Mouse (Mus musculus) lung, postnatal 25 days (tissue): Measurements from ENCODE around the gene Sulf2.
A peak's percentile ranks its signal among the peaks of the same experiment; 100 is the strongest.

Experiments
- DNase-seq: peaks from one replicate; pipeline ENCODE4 v3.0.0; 2022; ENCODE audit warnings: low spot score

The Sulf2 gene

DNA sequence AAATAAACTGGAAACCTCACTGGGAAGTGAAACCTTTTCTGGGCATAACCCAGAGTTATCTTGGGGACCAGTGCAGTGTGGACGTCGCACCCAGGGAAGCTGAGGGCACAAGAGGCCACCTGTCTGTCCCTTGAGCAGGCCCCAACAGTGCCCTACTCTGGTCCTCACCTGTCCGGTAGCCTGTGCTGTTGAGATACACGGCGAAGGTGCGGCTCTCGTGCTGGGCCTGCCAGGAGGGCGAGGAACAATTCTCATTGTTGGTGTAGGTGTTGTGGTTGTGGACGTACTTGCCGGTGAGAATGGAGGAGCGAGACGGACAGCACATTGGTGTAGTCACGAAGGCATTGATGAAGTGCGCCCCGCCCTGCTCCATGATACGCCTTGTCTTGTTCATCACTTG is 38.8 kb downstream of the Sulf2 start:
- no peak for DNase-seq

DNA sequence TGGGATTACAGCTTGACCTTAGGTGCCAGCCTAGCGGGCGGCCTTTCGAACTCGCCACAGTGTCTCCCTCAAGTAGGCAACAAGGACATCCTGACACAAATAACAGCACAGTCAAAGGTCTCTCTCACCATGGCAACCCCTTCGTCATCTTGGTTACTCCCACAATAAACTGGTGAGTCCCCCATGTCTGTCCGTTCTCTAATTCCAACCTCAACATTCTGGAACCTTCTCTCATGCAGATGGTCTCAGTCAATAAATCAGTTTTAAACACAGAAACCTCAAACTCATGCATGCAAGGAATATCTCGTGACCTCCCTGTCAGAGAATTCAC is 39.2 kb downstream of the Sulf2 start:
- DNase-seq: no peak

DNA sequence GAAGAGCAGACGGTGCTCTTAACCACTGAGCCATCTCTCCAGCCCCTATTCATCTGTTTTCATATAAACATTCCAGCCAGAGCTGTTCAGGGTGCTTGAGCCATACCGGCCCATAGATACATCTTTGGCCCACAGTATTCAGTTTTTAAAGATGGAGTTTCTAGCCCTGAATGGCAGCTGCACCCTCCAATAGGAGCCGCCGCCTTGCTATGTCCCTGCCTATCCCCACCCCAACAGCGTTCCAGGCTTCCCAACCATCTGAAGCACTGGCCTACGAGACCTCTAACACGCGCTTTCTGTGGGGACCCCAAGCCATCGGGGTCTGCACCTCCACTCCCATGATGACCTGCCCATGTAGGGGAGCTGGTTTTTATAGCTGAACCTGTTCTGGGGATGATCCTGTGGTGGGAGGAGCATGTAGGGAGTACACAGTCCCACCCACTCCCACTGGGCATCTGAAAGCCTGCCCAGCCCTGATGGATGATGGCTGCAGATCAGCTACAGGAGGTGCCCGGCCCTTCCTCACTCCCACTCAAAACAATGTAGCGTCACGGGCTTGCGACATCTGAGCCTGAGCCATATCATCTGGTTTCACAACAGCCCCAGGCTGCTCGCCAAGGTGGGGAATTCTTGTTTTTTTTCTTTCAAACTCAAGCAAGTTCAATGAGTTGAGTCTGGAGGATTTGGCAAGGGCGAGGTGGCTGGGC is 39.7 kb downstream of the Sulf2 start:
- DNase-seq: peak; percentile 92

DNA sequence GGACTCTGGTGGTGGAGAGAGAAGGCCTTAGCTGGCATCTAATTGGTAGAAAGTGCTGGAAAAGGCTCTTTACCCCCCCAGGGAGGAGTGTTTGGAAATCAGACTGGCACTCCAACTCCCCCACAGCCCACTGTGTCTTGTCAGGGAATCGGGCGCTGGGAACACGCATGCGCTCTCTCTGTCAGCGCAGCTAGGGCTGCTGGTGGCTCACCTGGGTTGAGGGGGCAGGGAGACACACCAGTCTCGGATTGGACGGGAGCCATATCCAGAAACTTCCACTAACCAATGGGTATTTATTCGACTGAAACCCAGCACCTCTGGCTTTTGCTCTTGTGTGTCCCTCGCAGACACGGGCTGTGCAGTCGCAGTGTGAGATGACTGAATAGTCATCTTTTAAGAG is 42.5 kb downstream of the Sulf2 start:
- DNase-seq: no peak

DNA sequence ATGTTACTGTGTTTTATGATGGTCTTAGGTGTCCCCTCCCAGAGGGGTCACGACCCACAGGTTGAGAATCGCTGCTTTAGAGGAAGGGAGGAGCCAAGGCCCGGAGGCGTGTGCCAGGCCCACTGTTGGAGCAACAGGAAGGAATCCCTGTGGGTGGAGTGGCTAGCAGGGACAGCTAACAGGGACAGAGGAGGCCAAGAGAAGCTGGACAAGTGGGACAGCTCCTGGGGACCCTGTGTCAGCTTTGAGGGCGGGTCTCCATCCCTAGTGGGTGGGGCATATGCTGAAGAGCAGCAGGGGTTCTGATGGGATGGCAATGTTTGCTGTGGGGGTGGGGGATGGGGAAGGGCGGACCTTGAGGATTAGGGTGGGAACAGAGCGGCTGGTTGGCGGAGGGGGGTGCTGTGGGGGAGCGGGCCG is 43.6 kb downstream of the Sulf2 start:
- peak; percentile 16 for DNase-seq

DNA sequence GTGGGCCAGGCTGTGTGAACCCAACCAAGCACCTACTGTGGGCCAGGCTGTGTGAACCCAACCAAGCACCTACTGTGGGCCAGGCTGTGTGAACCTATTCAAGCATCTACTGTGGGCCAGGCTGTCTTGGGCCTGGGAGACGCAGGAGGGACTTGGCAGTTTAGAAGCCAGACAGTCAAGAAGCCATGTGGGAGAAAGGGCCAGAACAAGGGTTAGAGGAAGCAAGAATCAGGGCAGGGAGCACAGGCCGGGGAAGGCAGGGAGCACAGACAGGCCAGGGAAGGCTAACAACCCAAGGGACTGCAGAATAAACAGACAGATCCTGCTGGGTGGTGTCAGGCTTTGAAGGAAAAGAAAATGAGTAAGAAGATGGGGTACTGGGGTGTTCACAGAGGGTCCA is 44.2 kb downstream of the Sulf2 start:
- DNase-seq: no peak

DNA sequence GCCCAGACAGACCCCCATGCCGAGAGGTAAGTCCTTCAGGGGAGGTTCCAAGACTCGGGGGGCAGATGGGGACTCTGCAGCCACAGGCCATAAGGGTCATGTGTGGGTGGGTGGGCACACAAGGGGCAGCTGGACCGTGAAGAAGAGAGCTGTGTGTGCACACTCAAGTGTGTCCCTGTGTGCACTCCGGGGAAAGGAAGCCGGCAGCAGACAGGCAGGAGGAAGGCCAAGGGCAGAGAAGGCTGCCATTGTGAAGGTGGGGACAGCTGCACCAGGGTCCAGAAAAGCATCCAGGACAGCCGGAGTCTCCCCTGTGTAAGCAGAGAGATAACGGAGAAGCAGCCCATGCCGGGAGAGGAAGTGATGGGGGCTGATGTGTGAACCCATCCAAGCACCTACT is 44.7 kb downstream of the Sulf2 start:
- DNase-seq: no peak

DNA sequence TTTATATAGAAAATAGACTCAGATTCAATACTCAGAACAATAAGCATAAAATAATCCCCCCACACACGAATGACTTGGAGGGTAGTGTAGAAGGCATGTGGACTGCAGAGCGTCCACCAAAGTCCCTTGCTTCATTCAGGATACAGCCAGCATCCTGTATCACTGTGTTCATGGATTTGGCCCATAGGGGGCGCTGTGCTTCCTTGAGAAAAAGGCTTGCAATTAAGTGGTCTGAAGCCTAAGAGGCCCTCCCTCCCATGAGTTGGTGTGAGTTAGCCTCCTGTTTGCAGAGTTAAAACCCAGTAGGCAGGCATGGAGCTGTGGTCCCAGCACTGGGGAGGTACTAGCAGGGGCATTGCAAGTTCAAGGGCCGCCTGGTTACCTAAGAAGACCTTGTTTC is 47.1 kb downstream of the Sulf2 start:
- peak; percentile 83 for DNase-seq

DNA sequence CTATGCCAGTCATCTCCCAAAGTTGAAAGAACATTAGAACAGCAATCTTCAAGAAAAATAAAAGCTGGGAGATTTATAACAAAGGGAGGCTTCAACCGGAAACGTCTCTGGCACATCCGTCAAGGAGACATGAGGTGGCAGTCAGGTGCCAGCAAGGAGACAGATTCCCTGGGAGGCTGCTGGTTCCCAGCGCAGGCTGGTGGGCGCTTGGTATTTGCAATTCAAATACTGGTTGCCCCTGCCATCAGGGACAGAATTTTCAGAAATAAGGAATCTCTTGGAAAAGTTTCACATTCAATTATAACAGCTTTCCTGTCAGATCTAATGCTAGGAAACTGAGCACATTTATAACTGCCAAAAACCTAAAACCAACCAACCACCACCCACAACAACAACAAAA is 47.6 kb downstream of the Sulf2 start:
- DNase-seq: no peak

DNA sequence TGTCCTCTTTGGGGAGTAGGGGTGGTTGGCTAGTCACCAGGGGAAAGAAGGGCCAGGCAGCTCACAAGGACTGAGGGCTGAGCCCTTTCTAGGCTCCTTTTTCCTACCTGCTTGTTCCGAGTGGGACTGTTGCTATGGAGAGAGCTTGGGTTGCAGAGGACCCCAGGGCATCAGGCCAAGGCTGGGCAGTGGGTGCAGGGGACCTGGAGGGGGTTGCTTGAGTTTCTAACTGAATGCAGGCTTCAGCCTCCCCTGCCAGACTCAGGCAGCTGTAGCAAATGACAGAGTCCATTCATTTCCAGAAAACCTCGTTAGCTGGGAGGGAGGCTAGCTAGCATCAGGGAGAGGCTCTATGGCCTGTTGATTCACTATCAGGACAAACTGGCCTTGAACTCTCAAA is 48.8 kb downstream of the Sulf2 start:
- no peak for DNase-seq

DNA sequence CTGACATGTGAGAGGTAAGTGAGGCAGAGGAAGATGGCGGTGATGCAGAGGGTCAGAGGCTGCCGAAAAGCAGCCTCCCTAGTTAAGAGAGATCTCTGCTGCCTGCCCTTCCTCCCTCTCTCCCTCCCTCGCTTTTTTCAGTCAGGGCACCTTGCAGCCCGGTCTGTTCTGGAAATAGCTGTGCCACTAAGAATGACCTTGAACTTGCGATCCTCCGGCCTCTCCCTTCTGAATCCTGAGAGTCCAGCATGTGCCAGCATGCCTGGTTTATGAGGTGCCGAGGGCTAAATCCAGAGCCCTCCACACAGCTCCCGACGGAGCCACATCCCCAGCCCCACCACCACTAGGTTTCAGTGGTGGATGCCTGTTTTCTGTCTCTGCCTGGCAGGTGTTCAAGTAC is 49.6 kb downstream of the Sulf2 start:
- DNase-seq: no peak

DNA sequence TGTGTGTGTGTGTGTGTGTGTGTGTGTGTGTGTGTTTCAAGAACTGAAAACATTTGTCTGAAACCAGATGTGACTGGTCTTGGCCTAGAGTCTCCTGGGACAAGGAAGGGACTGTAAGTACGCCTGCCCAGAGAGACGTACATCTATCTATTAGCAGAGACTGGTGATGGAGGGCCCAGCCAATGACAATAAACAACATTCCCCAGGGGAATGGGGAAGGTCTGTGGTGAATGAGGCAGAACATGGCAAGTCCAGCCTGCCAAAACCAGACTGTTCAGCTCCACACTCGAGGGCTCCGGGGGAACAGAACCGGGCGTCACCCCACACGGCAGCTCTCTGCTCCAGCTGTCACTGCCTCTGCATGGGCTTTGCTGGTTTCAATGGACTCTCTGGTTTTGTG is 52.6 kb downstream of the Sulf2 start:
- no peak for DNase-seq

DNA sequence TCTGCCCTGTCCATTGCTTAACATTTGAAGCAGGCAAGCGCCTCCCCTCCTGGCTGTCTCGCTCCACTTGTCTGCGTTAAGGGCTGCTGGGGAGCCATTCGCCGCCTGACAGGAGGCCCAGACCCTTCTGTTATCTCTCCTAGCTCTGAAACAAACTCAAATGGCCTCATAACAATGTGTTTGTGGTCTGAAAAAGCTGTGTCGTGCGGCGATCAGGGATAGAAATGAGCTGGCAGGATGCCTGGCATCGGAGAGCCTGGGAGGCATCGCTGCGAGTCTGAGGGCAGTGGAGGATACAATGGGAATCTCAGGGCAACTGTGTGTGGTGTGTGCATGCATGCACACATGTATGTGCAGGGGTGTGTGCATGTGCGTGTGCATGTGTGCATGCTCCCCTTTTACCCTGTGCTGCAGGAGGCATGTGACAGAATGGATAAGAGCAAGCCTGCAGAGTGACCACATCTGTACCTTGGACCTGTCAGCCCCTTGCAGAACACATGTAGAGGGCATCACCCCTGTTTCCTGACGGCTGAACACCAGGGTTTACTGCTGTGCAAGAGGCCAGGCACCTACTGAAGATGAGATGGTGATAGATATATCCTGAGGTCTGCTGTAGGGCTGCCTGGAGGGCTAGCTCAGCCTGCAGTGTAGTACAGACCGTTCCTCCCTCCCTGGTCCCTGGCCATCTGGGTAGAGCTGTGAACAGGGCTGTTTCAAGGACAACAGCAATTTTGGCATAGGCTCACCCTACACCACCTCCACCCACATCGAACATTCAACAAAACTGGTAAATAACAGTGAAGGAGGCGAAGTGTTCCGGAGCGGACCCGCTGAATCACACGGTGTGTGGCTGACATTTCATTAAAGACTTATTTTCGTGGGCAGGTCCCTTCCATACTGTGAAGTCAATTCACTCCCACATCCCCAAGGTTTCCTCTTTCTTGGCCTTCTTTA is 54.9 kb downstream of the Sulf2 start:
- DNase-seq: no peak

DNA sequence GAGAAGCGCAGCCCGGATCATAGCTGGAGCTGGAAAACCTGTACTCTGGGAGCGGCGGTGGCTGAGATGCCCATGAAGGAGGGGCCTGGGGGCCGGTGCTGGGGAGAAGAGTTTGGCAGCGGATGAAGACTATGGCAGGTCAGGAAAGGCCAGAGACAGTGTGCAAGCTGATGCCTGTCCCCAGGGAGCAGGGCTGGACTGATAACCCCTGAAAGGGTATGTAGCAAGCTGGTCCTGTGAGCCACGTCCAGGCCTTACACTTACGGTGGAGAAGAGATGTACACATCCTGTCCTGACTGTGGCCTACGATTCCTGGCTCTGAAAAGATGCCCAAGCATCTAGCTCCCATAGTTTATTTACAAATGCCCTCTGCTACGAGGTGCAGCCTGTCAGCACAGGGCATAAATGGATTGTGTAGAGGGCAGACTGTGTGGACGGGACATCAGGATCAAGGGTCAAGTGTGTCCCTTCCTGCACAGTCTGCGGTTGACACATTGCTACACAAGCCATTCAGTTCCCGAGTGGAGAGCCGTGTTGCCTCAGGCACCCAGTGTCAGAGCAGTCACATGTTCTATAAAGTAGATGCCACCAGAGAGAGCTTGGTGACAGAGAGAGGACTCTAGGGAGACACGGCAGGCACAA is 57.0 kb downstream of the Sulf2 start:
- DNase-seq: no peak

DNA sequence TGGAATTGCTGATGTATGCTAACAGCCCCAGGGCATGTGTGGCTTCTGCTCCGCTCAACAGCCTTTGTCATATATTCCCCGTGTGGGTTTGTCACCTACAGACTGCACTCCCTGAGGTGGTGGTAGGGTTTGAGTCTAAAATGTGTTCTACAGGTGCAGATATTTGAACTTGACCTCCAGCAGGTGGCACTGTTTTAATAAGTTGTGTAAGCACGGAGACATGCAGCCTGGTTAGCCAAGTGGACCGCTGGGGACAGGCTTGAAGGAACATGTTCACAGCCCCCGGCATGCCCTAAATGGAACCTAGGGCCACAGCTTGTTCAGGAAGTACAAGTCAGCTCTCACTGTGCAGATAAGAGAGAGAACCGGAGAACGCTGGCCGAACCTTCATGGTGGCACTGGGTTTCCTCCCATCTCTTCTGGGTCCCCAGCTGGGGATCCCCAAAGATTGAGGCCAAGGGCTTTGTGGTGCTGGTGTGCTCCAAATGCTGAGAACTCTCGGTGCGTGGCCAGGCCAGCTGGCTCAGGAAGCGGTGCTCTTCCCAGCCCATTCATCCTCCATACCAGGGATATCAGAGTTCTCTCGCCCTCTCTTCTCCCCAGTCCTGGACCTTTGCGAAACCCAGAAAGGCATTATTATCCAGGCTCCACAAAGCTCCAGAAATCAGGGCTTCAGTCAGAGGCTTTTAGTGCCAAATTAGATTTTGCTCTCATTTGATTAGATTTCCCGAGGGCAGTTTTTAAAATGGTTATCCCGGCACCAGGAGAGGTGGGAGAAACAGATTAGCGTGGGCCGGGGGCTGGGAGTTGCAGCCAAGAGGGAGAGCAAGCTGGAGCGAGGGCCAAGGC is 57.8 kb downstream of the Sulf2 start:
- DNase-seq: peak; percentile 50

DNA sequence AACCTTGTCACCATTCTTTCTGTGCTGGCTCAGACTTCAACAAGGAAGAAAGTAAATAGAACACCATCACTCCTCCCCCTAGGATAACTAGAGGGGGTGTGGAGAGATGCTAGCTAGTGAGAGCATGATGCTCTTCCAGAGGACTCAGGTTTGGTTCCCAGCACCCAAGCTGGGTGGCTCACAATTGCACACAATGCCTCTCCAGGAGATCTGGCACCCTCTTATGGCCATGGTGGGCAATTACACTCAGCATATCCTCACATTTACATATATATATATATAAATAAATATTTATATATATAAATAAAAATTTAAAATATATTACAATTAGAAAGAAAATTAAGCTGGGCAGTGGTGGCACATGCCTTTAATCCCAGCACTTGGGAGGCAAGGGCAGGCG is 58.6 kb downstream of the Sulf2 start:
- no peak for DNase-seq

DNA sequence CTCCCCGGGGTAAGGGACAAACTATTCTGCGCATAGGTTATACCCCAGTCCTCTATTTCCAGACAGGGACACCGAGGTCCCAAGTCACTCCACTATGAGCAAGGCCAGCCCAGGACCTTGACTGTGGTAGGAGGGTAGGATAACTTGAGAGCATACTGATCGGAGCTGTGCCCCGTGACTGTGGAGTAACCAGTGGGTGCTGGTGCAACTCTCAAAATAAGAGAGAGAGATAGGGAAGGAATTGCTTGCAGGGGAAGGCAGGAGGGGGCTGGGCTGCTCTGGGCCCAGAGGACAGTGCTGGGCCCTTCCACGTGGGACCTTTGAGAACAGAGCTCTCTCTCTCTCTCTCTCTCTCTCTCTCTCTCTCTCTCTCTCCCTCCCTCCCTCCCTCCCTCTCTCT is 59.2 kb downstream of the Sulf2 start:
- no peak for DNase-seq

DNA sequence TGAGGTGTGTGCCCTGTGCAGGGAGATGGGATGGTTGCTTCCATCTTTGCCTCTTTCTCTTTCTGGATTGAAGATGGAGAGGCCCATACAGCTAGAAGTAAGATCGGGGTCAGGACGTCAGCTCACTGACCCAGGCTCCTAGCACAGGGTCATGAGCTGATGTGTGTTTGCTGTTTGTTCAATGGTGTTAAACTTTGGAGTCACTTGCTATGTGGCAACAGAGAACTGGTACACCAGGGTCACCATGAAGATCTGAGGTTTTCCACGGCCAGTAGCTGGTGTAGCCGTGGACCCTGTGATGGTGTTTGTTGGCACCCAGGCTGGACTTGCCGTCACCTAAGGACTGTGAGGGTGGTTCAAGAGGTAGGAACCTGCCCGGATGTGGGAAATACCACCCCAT is 63.1 kb downstream of the Sulf2 start:
- no peak for DNase-seq

DNA sequence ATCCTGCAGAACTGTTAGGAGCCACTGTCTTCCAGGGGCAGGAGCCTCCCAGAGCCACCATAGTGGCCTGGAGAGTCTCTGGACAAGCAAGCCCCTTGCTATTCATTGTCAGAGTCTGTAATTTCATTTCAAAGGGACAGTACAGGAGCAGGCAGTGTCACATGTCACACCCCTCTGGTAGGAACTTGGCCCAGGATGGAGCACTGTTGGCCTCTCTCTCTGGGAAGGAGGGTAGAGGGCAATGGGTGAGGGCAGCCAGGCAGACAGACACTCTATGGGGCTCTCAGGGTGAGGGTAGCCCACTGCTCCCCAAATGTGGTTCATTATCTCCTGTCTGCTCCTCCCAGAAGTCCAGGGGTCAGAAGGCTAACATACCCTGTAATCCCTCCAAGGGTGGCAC is 63.9 kb downstream of the Sulf2 start:
- no peak for DNase-seq

DNA sequence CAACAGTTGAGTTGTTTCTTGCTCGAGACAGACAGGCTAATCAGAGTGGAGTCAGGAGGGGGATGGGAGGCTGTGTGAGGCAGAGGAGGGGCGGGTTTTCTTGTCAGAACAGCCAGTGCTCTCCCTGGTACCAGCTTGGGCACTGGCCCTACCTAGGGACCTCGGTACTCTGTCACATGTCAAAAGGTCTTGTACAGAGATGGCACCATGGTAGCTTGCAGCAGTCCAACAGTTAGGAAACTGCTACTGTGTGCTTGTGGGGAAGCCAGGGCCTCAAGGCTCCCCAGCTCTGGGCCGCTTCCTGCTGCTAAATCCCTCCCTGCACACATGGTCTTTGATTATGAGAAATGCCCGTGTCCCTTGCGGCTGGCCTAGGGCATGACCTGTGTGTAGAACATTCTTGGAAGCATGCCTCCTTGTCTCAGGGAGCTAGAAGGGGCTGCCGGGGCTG is 65.3 kb downstream of the Sulf2 start:
- DNase-seq: no peak

DNA sequence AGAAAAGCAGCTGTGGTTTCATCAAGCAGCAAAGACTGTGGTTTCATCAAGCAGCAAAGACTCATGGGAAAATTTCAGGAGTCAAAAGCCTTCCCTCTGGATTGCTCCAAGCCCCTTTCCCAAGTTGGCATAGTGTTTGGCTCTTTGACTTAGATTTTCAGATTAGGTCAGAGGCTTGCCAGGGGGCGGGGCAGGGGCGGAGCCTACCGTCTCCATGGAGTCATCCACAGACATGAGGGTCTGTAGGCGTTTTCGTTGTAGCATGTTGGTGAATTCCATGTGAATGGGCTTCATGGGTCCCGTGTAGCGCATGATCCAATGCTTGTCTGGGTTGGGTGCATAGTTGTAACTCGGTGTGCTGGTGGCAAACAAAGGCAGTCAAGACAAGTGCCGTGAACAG is 66.5 kb downstream of the Sulf2 start:
- DNase-seq: no peak
